Mouse (Mus musculus): ENCODE results near the gene Wnt6.
"Not testable (repeated sequence)": the region's sequence is repeated elsewhere in the genome, so short reads cannot be mapped to it uniquely, and the experiment has no call there.

DNA sequence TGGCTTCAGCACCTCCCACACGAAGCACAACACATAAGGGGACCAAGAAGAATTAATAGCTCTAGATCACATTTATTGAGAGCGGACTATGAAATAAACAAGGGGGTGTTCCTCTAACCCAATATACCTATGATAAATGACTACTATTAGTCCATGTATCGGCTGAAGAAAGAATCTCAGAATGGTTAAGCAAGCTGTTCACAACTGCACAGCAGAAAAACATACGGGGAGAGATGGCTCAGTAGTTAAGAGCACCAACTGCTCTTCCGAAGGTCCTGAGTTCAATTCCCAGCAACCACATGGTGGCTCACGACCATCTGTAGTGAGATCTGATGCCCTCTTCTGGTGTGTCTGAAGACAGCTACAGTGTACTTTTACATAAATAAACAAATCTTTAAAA lies 44.3 kb downstream of the Wnt6 start:
- not testable (repeated sequence) for TF ChIP-seq CTCF, EP300 (IDR thresholded peaks at IDR 0.05)
